Mouse (Mus musculus) left cerebral cortex, adult 9 months (tissue): Measurements from ENCODE around the gene Gja5.
"Not testable (repeated sequence)": the region's sequence is repeated elsewhere in the genome, so short reads cannot be mapped to it uniquely, and the experiment has no call there.

Experiments used
- DNase-seq, 2 experiments: peaks; one replicate each; pipeline ENCODE4 v3.0.0; 2022; ENCODE audit warnings: low spot score in 2 of 2

Gja5 gene

DNA sequence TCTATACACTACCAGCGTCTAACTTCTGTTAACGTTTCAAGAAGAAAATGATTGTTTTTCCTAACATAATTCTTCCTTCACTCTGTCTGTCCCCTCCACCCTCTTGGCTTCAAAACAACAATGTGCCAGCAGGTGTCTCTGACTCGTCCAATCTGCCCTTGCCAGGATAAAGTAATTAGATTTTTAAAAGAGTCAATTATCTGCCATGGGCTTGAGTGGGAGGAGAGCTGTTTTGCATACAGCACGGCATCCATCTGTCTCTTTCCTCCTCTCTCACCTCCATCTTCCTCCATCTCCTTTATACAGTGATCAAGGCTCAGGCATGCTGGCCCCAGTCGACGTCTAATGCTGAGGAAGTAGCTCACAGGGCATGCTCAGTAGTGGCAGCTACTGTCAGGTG is 132.6 kb downstream of the Gja5 start:
- no peak for DNase-seq

DNA sequence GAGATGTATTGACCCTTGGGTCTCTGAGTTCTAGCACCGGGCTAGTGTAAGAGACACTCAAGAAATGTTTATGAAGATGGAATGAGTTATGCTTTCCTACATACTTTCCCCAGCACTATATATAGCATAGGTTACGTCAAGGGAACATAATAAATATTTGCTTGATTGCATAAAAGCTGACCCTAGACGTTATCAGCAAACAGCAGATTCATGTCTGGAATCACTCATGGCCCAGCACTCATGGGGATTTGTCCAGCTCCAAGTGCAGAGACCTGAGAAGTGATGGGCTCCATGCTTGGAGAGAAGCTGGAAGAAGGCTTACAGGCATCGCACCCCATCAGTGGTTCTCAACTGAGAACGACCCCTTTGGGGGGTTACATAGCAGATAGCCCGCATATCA is 135.2 kb downstream of the Gja5 start:
- no peak for DNase-seq

GRCm38 (mm10) chr3:97044188-97044587 is 139.7 kb downstream of the Gja5 start:
- no peak for DNase-seq

GRCm38 (mm10) chr3:97047757-97048156 is 143.3 kb downstream of the Gja5 start:
- DNase-seq: no peak

- DNase-seq: no peak
Observed at GRCm38 (mm10) chr3:97048360-97048759, 143.9 kb downstream of the Gja5 start.

- no peak for DNase-seq
Observed at GRCm38 (mm10) chr3:97051264-97051744, 146.8 kb downstream of the Gja5 start.

DNA sequence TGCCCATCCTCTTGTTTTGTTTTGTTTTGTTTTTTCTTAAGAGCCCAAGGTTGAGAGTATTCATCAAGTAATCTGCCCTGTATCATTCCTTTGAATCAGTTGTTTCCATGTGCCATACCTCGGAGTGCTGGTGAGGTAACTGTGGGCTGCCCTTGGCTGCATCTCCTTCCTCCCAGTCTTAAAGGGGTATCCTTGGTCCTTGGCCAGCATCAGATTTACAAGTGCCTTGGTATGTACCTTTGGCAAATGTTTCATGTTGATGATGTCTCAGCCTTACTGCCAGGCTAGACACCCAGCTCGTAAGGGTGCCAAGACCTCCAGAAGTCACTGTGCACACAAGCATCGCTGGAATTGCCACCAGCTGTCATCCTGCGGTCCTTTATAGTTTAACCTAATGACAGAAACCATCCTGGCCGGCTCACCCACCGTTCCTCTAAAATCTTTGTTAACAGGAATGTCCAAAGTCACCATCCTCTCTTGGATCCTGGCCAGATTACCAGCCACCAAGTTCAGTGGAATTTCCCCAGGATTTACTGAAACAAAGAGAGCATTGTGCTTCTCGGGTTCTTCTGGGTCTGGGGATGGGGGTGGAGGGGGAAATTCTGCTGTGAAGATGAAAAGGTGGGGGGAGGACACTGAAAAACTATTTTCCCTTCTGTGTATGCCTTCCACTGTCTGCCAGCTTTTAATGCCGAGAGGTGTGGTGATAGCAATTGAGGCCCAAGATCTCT is 147.7 kb downstream of the Gja5 start:
- DNase-seq: no peak

DNA sequence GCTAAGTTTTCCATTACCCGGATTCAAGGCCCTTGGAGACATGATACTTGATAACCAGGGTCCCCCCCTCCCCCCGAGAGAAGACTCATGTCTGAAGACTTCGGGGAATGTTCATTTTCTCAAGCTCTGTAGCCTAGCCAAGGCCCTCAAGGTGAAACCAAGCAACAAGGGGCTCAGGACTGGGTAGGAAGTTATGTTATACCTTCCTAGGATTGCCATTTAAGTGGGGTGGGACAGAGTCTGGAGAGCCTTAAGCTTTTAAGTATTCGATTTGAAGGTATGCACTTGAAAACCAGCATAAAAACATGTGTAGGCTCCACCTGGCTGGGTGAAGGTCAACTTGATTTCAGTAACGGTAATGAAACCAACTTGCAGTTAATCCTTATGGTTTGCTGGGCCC is 154.2 kb downstream of the Gja5 start:
- DNase-seq: no peak

DNA sequence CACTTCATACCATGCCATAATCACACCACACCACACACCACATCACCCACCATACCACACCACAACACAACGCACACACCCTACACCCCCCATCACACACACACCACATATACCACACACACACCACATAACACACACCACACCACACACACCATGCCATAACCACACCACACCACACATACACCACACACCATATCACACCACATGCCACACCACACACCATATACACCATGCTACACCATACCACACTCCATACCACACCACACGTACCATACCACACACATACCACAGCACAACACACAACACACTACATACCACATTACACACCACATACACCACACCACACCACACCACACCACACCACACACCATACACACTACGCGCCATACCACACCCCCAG is 155.6 kb downstream of the Gja5 start:
- DNase-seq: no peak

GRCm38 (mm10) chr3:97062814-97063213 is 158.3 kb downstream of the Gja5 start:
- no peak for DNase-seq

- DNase-seq: no peak
Observed at GRCm38 (mm10) chr3:97064046-97064445, 159.6 kb downstream of the Gja5 start.

- not testable (repeated sequence) for DNase-seq
Observed at GRCm38 (mm10) chr3:97069589-97069988, 165.1 kb downstream of the Gja5 start.

DNA sequence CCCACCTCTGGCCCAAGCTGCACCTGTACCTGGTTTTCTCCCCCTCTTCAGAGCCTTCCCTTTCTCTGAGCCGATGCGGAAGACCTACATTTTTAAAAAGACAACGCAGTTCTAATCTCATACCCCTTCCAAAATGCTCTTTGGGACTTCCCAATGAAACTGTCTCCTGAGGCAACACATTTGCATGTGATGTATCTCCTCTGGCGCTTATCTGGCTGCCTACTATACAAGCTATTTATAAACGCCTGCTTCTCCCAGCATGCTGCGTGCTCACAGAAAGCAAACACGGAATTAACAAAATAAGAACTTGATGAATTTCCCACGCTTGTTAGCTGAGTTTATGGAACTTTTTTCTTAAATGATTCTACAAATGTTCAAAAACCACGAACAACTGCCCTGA is 167.4 kb downstream of the Gja5 start:
- DNase-seq: not testable (repeated sequence)

DNA sequence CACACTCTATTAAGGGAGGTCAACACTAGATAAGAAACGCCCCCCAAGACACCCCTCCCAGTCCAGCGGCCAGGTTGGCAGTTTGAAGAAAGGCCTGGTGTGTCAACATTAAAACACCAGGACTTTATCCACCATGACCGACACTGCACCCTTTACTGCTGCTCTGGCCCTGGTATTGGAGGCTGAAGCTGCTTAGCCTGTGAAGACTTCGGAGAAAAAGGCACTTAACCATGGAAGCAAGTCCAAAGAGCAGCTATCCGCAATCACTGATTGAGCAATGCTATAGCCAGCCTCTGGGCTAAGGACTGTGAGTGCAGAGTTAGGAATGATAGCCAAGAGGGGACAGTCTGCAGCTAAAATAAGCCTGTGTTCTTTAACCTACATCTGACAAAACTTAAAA is 167.9 kb downstream of the Gja5 start:
- not testable (repeated sequence) for DNase-seq

DNA sequence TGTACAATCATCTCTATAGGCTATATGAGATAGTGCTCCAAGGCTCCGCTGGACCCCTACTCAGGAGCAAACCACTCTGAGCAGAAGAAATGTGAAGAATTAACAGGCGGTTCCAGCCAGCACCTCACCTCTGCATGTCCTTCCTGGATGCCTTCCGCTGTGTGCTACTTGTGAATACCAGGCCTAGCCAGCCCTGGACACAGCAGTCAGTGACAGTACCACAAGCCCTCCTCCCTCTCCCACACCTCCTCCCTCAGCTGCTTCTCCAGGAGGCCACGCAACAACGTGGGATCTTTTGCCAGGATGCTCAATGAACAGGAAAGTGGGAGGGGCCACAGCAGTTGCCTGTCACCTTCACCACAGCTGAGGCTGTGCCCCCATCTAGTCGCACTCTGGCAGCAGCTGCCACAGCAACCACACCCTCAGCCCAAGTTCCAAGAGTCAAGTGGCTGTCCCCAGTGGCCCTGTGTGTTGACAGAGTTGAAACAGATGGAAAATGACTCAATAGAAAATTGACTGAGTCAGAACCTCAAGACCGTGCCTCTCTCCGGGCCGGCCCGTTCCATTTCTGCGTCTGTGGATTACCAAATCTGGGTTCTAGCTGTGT is 171.4 kb downstream of the Gja5 start:
- not testable (repeated sequence) for DNase-seq

DNA sequence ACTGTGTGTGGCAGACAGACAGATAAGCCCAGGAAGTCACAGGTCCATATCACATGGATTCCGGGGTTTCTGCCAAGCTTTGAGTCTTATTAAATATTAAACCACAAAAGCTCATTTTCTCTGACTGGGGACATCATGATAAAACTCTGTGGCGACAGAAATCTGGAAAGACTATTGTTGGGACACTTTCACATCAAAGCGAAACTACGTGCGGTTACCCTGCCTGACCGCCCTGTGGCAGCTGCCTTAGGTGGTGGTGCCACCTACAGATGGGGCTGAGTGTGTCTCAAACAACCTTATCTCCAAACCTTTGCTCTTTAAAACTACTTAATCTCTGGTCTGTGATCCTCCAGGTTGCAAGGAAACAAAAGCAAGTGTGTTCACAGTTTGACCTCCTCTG is 171.9 kb downstream of the Gja5 start:
- no peak for DNase-seq

GRCm38 (mm10) chr3:97078436-97078835 is 173.9 kb downstream of the Gja5 start:
- no peak for DNase-seq

DNA sequence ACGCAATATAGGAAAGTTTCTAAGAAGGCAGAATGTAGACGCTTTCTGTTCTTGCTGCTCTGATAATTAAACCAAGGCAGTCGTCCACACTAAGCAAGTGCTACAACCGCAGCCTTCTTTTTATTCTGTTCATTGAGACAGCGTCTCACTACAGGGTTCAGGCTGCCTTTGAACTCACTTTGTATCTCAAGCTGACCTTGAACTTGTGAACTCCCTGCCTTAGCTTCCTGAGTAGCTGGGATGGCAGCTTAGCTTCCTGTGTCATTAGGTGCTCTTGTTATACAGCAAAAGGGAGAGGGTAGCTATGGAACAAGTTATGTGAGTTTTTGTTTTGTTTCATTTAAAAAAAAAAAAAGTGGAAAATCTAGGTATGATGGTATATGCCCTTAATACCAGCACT is 177.7 kb downstream of the Gja5 start:
- DNase-seq: no peak

GRCm38 (mm10) chr3:97087326-97087725 is 182.8 kb downstream of the Gja5 start:
- DNase-seq: no peak

DNA sequence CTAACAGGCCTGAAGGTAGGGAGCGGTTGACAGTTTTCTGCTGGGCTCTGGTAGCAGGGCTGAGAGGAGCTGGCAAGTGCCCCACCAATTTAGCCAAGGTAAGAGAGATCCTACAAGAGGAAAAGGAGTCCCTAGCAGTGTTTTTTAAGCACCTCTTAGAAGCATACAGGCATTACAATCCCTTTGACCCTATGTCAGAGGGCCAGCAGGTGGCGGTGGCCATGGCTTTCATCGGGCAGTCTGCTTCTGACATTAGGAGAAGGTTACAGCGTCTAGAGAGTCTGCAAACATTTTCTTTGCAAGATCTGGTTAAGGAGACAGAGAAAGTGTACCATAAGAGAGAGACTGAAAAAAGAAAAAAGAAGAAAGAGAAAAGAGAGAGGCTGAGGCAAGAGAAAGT is 183.8 kb downstream of the Gja5 start:
- DNase-seq: not testable (repeated sequence)

DNA sequence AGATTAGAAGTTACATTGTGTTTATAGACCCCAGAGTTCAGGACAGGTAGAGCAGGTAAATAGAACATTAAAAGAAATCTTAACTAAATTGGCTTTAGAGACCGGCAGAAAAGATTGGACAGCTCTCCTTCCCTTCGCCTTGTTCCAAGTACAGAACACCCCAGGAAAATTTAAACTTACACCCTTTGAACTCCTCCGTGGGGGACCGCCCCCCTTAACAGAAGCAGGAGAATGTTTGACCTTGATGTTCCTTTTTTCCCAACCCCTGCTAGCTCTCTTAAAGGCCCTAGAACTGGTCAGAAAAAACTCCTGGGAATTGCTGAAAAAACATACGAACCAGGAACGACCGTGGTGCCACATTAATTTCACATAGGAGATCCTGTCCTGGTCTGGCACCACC is 187.5 kb downstream of the Gja5 start:
- not testable (repeated sequence) for DNase-seq

DNA sequence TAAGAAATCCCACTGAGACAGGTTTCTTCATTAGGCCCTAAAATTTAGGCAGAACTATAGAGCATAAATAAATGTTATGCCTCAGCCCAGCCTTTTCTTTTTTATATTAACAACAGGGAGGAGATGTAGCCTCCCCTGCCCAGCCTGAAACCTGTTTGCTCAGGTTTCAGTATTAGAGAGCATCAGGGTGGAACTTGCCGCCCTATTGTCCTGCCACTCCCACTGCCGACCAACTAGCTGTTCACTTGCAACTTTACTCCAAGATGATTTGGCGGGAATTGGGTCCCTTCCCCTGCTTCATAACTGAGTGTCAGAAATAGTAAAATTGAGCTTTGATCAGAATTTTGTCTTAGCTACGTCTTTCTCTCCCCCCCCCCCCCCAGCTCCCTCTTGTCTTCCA is 192.2 kb downstream of the Gja5 start:
- DNase-seq: not testable (repeated sequence)
